Mouse (Mus musculus) cerebellum, adult (tissue): ENCODE measurements around the gene Krtap13-1.
"Not testable (repeated sequence)": the region's sequence is repeated elsewhere in the genome, so short reads cannot be mapped to it uniquely, and the experiment has no call there.

Source experiments
- ATAC-seq: cut with Nextera tagmentation; 2 replicates; pipeline ENCODE4 v1.9.2; 2017; ENCODE audit warnings: mild to moderate bottlenecking, moderate library complexity, mixed read lengths; ENCODE audit not compliant: insufficient number of reproducible peaks, low FRiP score, low TSS enrichment

Krtap13-1 gene

DNA sequence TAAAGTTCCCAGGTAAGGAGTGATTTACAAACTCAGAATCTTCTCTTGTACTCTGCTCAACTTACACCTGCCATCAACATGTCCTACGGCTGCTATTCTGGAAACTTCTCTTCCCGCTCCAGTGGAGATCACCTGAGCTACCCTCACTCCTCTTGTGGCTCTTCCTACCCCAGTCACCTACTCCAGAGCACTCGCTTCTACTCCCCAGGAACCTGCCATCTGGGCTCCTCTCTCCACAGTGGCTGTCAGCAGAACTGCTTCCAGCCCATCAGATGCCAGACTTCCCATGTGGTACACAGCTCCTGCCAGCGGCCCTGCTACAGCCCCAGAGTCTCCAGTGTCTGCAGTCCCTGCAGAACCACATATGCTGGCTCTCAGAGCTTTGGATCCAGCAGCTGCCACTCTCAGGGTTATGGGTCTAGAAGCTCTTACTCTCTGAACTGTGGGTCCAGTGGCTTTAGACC, at the start of gene Krtap13-1:
Gene Krtap13-1 (plus strand): TSS at position 51 of the 464 bp plus-strand sequence.
- ATAC-seq = peak; percentile 52; the same call in 1 of the 2 replicates

- no peak for ATAC-seq
Observed at GRCm38 (mm10) chr16:88679099-88679498, 49.6 kb upstream of the Krtap13-1 start.

DNA sequence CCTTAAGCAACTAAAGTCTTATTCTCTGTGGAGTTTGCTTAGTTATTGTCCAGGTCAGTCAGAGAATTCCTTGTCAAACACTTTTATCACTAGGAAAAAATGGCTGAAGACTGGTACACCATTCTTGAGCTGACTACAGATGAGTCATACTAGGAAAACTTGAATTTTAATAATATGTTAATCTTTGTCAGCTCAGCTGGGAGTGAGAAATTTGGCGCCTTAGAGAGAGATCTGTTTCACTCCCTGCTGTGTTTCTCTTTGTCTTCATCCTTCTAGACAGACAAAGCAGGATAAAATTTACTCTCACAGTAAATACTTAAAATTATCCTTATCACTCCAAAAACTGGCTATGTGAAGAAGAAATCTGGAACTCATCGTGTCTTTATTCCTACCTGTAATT, 47.4 kb upstream of the Krtap13-1 start:
- no peak for ATAC-seq

DNA sequence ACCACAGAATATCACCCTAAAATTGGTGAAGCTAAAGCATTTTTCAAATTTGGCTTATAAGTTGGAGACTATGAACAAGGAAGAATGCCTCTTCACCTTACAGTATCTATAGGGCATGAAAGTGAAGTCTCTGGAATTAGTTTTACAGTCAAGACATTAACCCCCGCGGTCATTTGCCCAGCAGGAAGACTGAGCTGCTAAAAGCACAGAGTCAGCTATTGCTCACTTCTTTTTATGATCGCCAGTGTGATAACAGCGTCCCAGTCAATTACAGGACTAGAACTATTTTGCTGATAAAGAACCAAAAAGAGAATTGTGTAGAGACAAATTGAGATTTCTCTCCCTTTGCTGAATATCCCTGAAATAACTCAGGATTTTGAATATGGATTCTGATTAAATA, 32.4 kb upstream of the Krtap13-1 start:
- no peak for ATAC-seq

GRCm38 (mm10) chr16:88701072-88701864, 27.4 kb upstream of the Krtap13-1 start:
- ATAC-seq = no peak

DNA sequence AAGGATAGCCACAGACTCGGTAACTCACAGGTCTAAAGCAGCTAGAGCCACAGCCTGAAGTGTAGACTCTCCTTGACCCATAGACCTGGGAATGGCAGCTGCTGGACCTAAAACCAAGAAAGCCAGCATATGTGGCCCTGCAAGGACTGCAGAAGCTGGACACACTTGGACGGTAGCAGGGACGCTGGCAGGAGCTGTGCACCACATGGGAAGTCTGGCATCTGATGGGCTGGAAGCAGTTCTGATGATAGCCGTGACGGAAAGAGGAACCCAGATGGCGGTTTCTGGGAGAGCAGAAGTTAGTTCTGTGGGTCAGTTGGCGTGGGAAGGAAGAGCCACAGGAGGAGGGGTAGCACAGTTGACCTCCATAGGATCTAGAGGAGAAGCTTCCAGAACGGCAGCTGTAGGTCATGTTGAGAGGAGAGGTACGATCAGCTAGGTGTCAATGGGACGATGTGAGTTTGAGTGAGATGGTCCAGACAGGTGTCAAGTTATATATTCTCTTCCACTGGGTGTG, 21.1 kb upstream of the Krtap13-1 start, which contains the start of gene 2310061N02Rik:
Gene 2310061N02Rik (minus strand): TSS at position 467 of the 517 bp plus-strand sequence.
- ATAC-seq = no peak

GRCm38 (mm10) chr16:88710757-88711156, 17.9 kb upstream of the Krtap13-1 start:
- no peak for ATAC-seq

- no peak for ATAC-seq
Observed at GRCm38 (mm10) chr16:88711245-88711644, 17.4 kb upstream of the Krtap13-1 start.

DNA sequence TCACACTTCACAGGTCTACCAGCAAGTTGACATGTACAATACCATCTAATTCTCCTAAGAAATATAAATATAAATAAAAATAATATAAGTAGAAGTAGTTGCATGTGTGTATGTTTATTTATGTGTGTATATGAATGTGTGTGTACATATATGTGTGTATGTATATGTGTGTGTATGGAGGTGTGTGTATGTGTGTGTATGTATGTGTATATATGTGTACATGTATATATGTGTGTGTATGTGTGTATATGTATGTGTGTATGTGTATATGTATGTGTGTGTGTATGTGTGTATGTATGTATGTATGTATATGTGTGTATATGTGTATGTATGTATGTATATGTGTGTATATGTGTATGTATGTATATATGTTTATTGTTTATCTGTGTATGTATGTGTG, 12.1 kb upstream of the Krtap13-1 start:
- no peak for ATAC-seq

- no peak for ATAC-seq
Observed at GRCm38 (mm10) chr16:88720031-88720430, 8.6 kb upstream of the Krtap13-1 start.

DNA sequence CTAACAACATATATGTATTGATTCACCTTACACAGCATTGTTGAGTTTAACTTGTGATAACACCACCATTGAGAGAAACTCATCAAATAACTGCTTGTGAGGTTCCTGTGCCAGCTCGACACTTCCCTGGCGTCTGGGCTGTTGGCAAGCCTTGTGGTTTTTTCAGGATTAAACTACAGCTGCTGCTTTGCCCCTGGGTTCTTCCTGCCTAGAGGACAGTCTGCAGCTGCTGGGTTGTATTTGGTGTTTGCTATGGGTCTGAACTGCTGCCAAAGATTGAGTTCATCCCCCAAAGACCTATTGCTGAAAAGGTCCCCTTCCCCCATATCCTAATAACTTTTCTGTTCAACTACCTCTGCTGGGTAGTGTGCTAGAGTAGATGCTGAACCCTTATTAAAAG, 6.7 kb downstream of the Krtap13-1 start:
- ATAC-seq = no peak

GRCm38 (mm10) chr16:88744750-88745340, 16.2 kb downstream of the Krtap13-1 start:
- no peak for ATAC-seq

GRCm38 (mm10) chr16:88747943-88748342, 19.3 kb downstream of the Krtap13-1 start:
- no peak for ATAC-seq

DNA sequence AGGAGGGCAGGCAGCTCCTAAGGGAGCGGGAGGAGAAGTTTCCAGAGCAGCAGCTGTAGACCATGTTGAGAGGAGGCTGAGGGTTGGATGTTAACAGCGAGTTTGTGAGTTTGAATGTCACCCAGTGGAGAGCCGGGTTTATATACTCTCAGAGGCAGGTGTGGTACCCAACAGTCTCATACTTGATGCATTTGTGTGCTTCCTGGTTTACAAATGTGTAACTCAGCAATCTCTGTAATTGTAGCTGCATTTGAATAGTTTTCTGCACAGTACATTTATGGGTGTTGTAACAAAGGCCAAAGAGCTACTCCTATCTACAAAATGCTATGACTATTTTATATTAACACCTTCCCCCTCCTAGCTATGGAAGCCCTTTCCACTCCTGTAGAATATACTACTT, 22.9 kb downstream of the Krtap13-1 start, which contains the start of gene Krtap13:
Gene Krtap13 (minus strand): TSS at position 101 of the 400 bp plus-strand sequence.
- not testable (repeated sequence) for ATAC-seq

GRCm38 (mm10) chr16:88758547-88758946, 29.9 kb downstream of the Krtap13-1 start, which contains the start of gene 2310034C09Rik:
Gene 2310034C09Rik (plus strand): TSS chr16:88758847.
- not testable (repeated sequence) for ATAC-seq

DNA sequence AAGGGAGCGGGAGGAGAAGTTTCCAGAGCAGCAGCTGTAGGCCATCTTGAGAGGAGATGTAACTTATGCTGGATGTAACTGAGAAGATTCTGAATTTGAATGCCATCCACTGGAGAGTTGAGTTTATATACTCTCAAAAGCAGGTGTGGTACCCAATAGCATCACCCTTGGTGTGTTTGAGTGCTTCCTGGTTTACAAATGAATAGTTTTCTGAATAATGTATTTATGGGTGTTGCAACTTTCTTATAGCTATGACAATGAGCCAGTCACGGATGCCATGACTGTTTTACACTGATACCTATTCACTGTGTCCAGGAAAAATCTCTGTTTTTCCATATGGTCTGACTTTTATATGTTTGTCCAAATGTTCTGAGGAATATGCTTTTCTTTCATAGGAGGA, 45.4 kb downstream of the Krtap13-1 start, which contains the start of gene 2310057N15Rik:
Gene 2310057N15Rik (minus strand): TSS at position 101 of the 400 bp plus-strand sequence.
- no peak for ATAC-seq

DNA sequence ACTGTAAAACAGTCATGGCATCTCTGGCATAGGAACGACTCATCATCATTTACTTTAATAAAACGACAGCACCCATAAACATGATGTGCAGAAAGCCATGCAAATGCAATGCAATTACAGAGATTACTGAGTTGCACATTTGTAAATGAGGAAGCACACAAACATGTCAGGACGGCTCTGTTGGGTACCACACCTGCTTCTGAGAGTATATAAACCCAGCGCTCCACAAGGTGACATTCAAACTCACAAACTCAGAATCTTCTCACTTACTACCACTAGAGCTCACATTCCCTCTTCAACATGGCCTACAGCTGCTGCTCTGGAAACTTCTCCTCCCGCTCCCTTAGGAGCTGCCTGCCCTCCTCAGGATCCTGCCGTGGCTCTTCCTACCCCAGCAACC, 48.9 kb downstream of the Krtap13-1 start, which contains the start of gene Gm5965:
Gene Gm5965 (plus strand): TSS at position 301 of the 400 bp plus-strand sequence.
- no peak for ATAC-seq
